Mouse (Mus musculus) liver, embryonic 13.5 days (tissue): Measurements from ENCODE around the gene Cisd3. TPM values are rescaled to one million over a fixed set of nuclear protein-coding genes. Genes with fewer than 3 reads are reported as not detected.

Experiments
- ATAC-seq: fragments of 200-750 bp; cut with Nextera tagmentation; 2 replicates; pipeline ENCODE4 v1.8.0; 2017; ENCODE audit warnings: low read depth, mild to moderate bottlenecking, moderate number of reproducible peaks, moderate library complexity
- DNase-seq: peaks from one replicate; pipeline ENCODE4 v3.0.0; 2022
- H3K27ac ChIP-seq: fragments of 300-500 bp; sonication (generic); 2 replicates; pipeline ENCODE4 v1.5.1; 2015; ENCODE audit warnings: moderate library complexity, mild to moderate bottlenecking, inconsistent platforms
- H3K27me3 ChIP-seq: fragments of 300-500 bp; sonication (generic); 2 replicates; pipeline ENCODE4 v1.6.1; 2015; ENCODE audit warnings: mild to moderate bottlenecking, inconsistent platforms
- H3K36me3 ChIP-seq: fragments of 300-500 bp; sonication (generic); 2 replicates; pipeline ENCODE4 v1.6.1; 2015; ENCODE audit warnings: mild to moderate bottlenecking, inconsistent platforms
- H3K4me1 ChIP-seq: fragments of 300-500 bp; sonication (generic); replicated peaks from 2 replicates; pipeline ENCODE4 v1.6.1; 2015; ENCODE audit warnings: inconsistent platforms
- H3K4me2 ChIP-seq: fragments of 300-500 bp; sonication (generic); 2 replicates; pipeline ENCODE4 v1.6.1; 2015; ENCODE audit warnings: inconsistent platforms, mild to moderate bottlenecking, moderate library complexity
- H3K4me3 ChIP-seq: fragments of 300-500 bp; sonication (generic); replicated peaks from 2 replicates; pipeline ENCODE4 v1.5.1; 2015; ENCODE audit warnings: mild to moderate bottlenecking, inconsistent platforms
- H3K9ac ChIP-seq: fragments of 300-500 bp; sonication (generic); 2 replicates; pipeline ENCODE4 v1.6.1; 2015; ENCODE audit warnings: mild to moderate bottlenecking, inconsistent platforms
- H3K9me3 ChIP-seq: fragments of 300-500 bp; sonication (generic); replicated peaks from 2 replicates; pipeline ENCODE4 v1.6.1; 2016; ENCODE audit warnings: inconsistent platforms
- WGBS: fragments of 180-500 bp; shearing (Covaris S2); methylation state at CpG from one replicate; pipeline ENCODE4 v1.1.7; 2015; ENCODE audit not compliant: insufficient replicate concordance; 5-methylcytosine and 5-hydroxymethylcytosine counted together
- polyA plus RNA-seq: library from polyadenylated mRNA; unstranded; fragments of >200 nt; fragmentation: Nextera tagmentation; extraction: Ambion mirVana; gene quantifications from 2 replicates; pipeline ENCODE4 v1.2.1, GENCODE M21; 2015

Cisd3 gene
- polyA plus RNA-seq, 1 experiment from 2014 or later = 13.3 TPM

- Histone ChIP-seq H3K4me2 (no peak overlapping the region), H3K4me1 (peaks cover 9% of the 10 kb centered on the region; the same call in 1 of the 2 replicates), H3K36me3 (peaks cover 75% of the 10 kb centered on the region), H3K4me3 (no peak overlapping the region), H3K9ac (no peak overlapping the region), H3K27me3 (no peaks in the 10 kb centered on the region), H3K27ac (no peak overlapping the region), H3K9me3 (no peaks in the 10 kb centered on the region)
- 68% methylated on average over 14 of the region's 14 CpGs for WGBS
- DNase-seq (no peak), ATAC-seq (0 out of 2 replicates have a peak, but pooled peaks have one; percentile 37)
Measured at GRCm38 (mm10) chr11:97714784-97715760, 29.4 kb downstream of the Cisd3 start.

- H3K27me3 ChIP-seq = no peaks in the 10 kb centered on the region
- H3K4me1 ChIP-seq = peaks cover 9% of the 10 kb centered on the region; the same call in 1 of the 2 replicates
- WGBS = 77% methylated on average over 8 of the region's 8 CpGs
- no peak overlapping the region for H3K9ac ChIP-seq
- DNase-seq (no peak), ATAC-seq (no peak)
- no peak overlapping the region for H3K27ac ChIP-seq
- peaks cover 81% of the 10 kb centered on the region for H3K36me3 ChIP-seq
- H3K4me2 ChIP-seq = no peak overlapping the region
- H3K9me3 ChIP-seq = no peaks in the 10 kb centered on the region
- no peak overlapping the region for H3K4me3 ChIP-seq
Measured at GRCm38 (mm10) chr11:97716021-97716420, 30.4 kb downstream of the Cisd3 start.

- Histone ChIP-seq H3K27ac (0 out of 2 replicates have a peak overlapping the region, but pooled peaks have one; percentile 43), H3K9ac (no peak overlapping the region), H3K4me2 (no peak overlapping the region), H3K9me3 (no peaks in the 10 kb centered on the region), H3K36me3 (peaks cover 81% of the 10 kb centered on the region), H3K27me3 (no peaks in the 10 kb centered on the region), H3K4me1 (peaks cover 9% of the 10 kb centered on the region; the same call in 1 of the 2 replicates), H3K4me3 (no peak overlapping the region)
- DNase-seq (no peak), ATAC-seq (no peak)
- WGBS = 76% methylated on average over 26 of the region's 26 CpGs
Measured at GRCm38 (mm10) chr11:97717369-97718280, 32.0 kb downstream of the Cisd3 start.

GRCm38 (mm10) chr11:97718281-97718860, 32.7 kb downstream of the Cisd3 start:
- H3K36me3 ChIP-seq = peaks cover 79% of the 10 kb centered on the region
- no peaks in the 10 kb centered on the region for H3K27me3 ChIP-seq
- H3K4me1 ChIP-seq = peaks cover 9% of the 10 kb centered on the region; the same call in 1 of the 2 replicates
- WGBS = 56% methylated on average over 15 of the region's 15 CpGs
- H3K4me2 ChIP-seq = no peak overlapping the region
- no peaks in the 10 kb centered on the region for H3K9me3 ChIP-seq
- H3K27ac ChIP-seq = peak overlapping the region; percentile 43
- DNase-seq (no peak), ATAC-seq (0 out of 2 replicates have a peak, but pooled peaks have one; percentile 12)
- H3K9ac ChIP-seq = no peak overlapping the region
- H3K4me3 ChIP-seq = no peak overlapping the region

- Histone ChIP-seq H3K9me3 (no peaks in the 10 kb centered on the region), H3K27ac (peak overlapping the region; percentile 43), H3K4me3 (no peak overlapping the region), H3K4me1 (peaks cover 14% of the 10 kb centered on the region; the same call in 1 of the 2 replicates), H3K4me2 (no peak overlapping the region), H3K27me3 (no peaks in the 10 kb centered on the region), H3K36me3 (peaks cover 79% of the 10 kb centered on the region), H3K9ac (no peak overlapping the region)
- DNase-seq (no peak), ATAC-seq (no peak)
- 78% methylated on average over 4 of the region's 4 CpGs for WGBS
Measured at GRCm38 (mm10) chr11:97719041-97719440, 33.4 kb downstream of the Cisd3 start.

- no peak overlapping the region for H3K4me3 ChIP-seq
- H3K4me1 ChIP-seq = peaks cover 17% of the 10 kb centered on the region; the same call in 1 of the 2 replicates
- H3K27ac ChIP-seq = no peak overlapping the region
- H3K4me2 ChIP-seq = no peak overlapping the region
- H3K9me3 ChIP-seq = no peaks in the 10 kb centered on the region
- 81% methylated on average over 4 of the region's 4 CpGs for WGBS
- no peak overlapping the region for H3K9ac ChIP-seq
- peaks cover 93% of the 10 kb centered on the region for H3K36me3 ChIP-seq
- ATAC-seq (no peak), DNase-seq (no peak)
- no peaks in the 10 kb centered on the region for H3K27me3 ChIP-seq
Measured at GRCm38 (mm10) chr11:97721338-97721737, 35.7 kb downstream of the Cisd3 start.

GRCm38 (mm10) chr11:97723709-97724108, 38.1 kb downstream of the Cisd3 start:
- Histone ChIP-seq H3K4me2 (no peak overlapping the region), H3K27me3 (no peaks in the 10 kb centered on the region), H3K9me3 (no peaks in the 10 kb centered on the region), H3K4me1 (peaks cover 25% of the 10 kb centered on the region; the same call in 1 of the 2 replicates), H3K27ac (no peak overlapping the region), H3K36me3 (peaks cover 95% of the 10 kb centered on the region), H3K4me3 (no peak overlapping the region), H3K9ac (no peak overlapping the region)
- no peak for DNase-seq
- 42% methylated on average over 7 of the region's 7 CpGs for WGBS
- no peak for ATAC-seq

- Histone ChIP-seq H3K4me2 (no peak overlapping the region), H3K9ac (no peak overlapping the region), H3K4me3 (no peak overlapping the region), H3K4me1 (peaks cover 18% of the 10 kb centered on the region; the same call in 1 of the 2 replicates), H3K9me3 (no peaks in the 10 kb centered on the region), H3K36me3 (peaks cover 79% of the 10 kb centered on the region), H3K27me3 (no peaks in the 10 kb centered on the region), H3K27ac (no peak overlapping the region)
- DNase-seq (no peak), ATAC-seq (no peak)
- WGBS = 58% methylated on average over 7 of the region's 7 CpGs
Measured at GRCm38 (mm10) chr11:97728311-97728710, 42.7 kb downstream of the Cisd3 start.

GRCm38 (mm10) chr11:97728730-97729129, 43.1 kb downstream of the Cisd3 start:
- Histone ChIP-seq H3K27me3 (no peaks in the 10 kb centered on the region), H3K9me3 (no peaks in the 10 kb centered on the region), H3K27ac (no peak overlapping the region), H3K4me3 (no peak overlapping the region), H3K4me1 (peaks cover 15% of the 10 kb centered on the region), H3K36me3 (peaks cover 75% of the 10 kb centered on the region), H3K9ac (no peak overlapping the region), H3K4me2 (no peak overlapping the region)
- WGBS = 56% methylated on average over 7 of the region's 7 CpGs
- ATAC-seq (no peak), DNase-seq (no peak)

GRCm38 (mm10) chr11:97733689-97734088, 48.1 kb downstream of the Cisd3 start:
- no peaks in the 10 kb centered on the region for H3K27me3 ChIP-seq
- H3K36me3 ChIP-seq = peaks cover 29% of the 10 kb centered on the region
- H3K4me3 ChIP-seq = no peak overlapping the region
- H3K4me2 ChIP-seq = no peak overlapping the region
- H3K4me1 ChIP-seq = peaks cover 6% of the 10 kb centered on the region
- no peak overlapping the region for H3K9ac ChIP-seq
- WGBS = 46% methylated on average over 10 of the region's 10 CpGs
- DNase-seq (no peak), ATAC-seq (no peak)
- H3K9me3 ChIP-seq = no peaks in the 10 kb centered on the region
- no peak overlapping the region for H3K27ac ChIP-seq
